Mouse (Mus musculus) E14TG2a.4 (cell line): ENCODE data around the gene Stim2.

Source experiments
- CTCF ChIP-seq: conservative IDR thresholded peaks from 2 replicates; pipeline ENCODE4 v1.5.1; 2014; ENCODE audit warnings: low read length
- NANOG ChIP-seq: IDR thresholded peaks from 2 replicates; pipeline ENCODE4 v1.6.1; 2014; ENCODE audit warnings: borderline replicate concordance, low read length, mixed read lengths
- POU5F1 ChIP-seq: IDR thresholded peaks from 2 replicates; pipeline ENCODE4 v1.6.1; 2014; ENCODE audit warnings: low read length, borderline replicate concordance

GRCm38 (mm10) chr5:54110789-54111188 lies 112.5 kb downstream of the Stim2 start:
- no peak for TF ChIP-seq NANOG
- TF ChIP-seq CTCF: no peak
- no peak for TF ChIP-seq POU5F1
